Mouse (Mus musculus) urinary bladder, postnatal 36 days (tissue): Measurements from ENCODE around the gene Slc1a1.

Source experiments
- DNase-seq, 2 experiments: peaks; one replicate each; pipeline ENCODE4 v3.0.0; 2022; ENCODE audit warnings: low spot score in 2 of 2, mixed read lengths in 1 of 2

Slc1a1 gene

GRCm38 (mm10) chr19:28852001-28852400 lies 17.2 kb downstream of the Slc1a1 start:
- DNase-seq: no peak

- DNase-seq: no peak
These were observed 20.0 kb downstream of the Slc1a1 start for GRCm38 (mm10) chr19:28854831-28855230.

GRCm38 (mm10) chr19:28860246-28860645 lies 25.4 kb downstream of the Slc1a1 start:
- no peak for DNase-seq

- DNase-seq: no peak
These were observed 28.8 kb downstream of the Slc1a1 start for GRCm38 (mm10) chr19:28863626-28864025.

- no peak for DNase-seq
These were observed 30.1 kb downstream of the Slc1a1 start for GRCm38 (mm10) chr19:28864981-28865380.

- no peak for DNase-seq
These were observed 30.7 kb downstream of the Slc1a1 start for GRCm38 (mm10) chr19:28865501-28865900.

- DNase-seq: no peak
These were observed 34.5 kb downstream of the Slc1a1 start for GRCm38 (mm10) chr19:28869251-28869855.

- DNase-seq: no peak
These were observed 35.5 kb downstream of the Slc1a1 start for GRCm38 (mm10) chr19:28870351-28870750.

GRCm38 (mm10) chr19:28879476-28879875 lies 44.6 kb downstream of the Slc1a1 start:
- DNase-seq: no peak

- peak in 1 of 2 experiments; percentile 9 for DNase-seq
These were observed 48.3 kb downstream of the Slc1a1 start for GRCm38 (mm10) chr19:28883126-28883525.

GRCm38 (mm10) chr19:28888496-28888895 lies 53.6 kb downstream of the Slc1a1 start:
- no peak for DNase-seq

GRCm38 (mm10) chr19:28889251-28889650 lies 54.4 kb downstream of the Slc1a1 start:
- DNase-seq: no peak

GRCm38 (mm10) chr19:28891238-28891637 lies 56.4 kb downstream of the Slc1a1 start:
- no peak for DNase-seq

- DNase-seq: no peak
These were observed 57.0 kb downstream of the Slc1a1 start for GRCm38 (mm10) chr19:28891864-28892263.

GRCm38 (mm10) chr19:28896639-28897038 lies 61.8 kb downstream of the Slc1a1 start:
- DNase-seq: no peak

GRCm38 (mm10) chr19:28897497-28897896 lies 62.6 kb downstream of the Slc1a1 start:
- DNase-seq: no peak

GRCm38 (mm10) chr19:28900771-28901170 lies 65.9 kb downstream of the Slc1a1 start:
- no peak for DNase-seq

GRCm38 (mm10) chr19:28902111-28902510 lies 67.3 kb downstream of the Slc1a1 start:
- no peak for DNase-seq

GRCm38 (mm10) chr19:28902806-28903205 lies 68.0 kb downstream of the Slc1a1 start:
- no peak for DNase-seq

GRCm38 (mm10) chr19:28903536-28904119 lies 68.8 kb downstream of the Slc1a1 start:
- no peak for DNase-seq

- no peak for DNase-seq
These were observed 73.3 kb downstream of the Slc1a1 start for GRCm38 (mm10) chr19:28908186-28908585.

GRCm38 (mm10) chr19:28908693-28909092 lies 73.8 kb downstream of the Slc1a1 start:
- DNase-seq: no peak

GRCm38 (mm10) chr19:28914598-28914997 lies 79.7 kb downstream of the Slc1a1 start:
- no peak for DNase-seq
